Mouse (Mus musculus) Patski (cell line): ENCODE data around the gene Mmp20. TPM values are rescaled to one million over a fixed set of nuclear protein-coding genes. Genes with fewer than 3 reads are reported as not detected.

Experiments
- ATAC-seq: fragments of 100-300 bp; one replicate; pipeline ENCODE4 v1.8.0; 2021
- CTCF ChIA-PET: fragments of 350-600 bp; sonication (Branson Sonifier 250); formaldehyde crosslinking; loops from one replicate; lab custom pipeline; 2022; ENCODE audit warnings: inconsistent platforms; lab: Charles Lee
- POLR2A ChIA-PET: fragments of 350-600 bp; sonication (Branson Sonifier 250); formaldehyde crosslinking; loops from one replicate; lab custom pipeline; 2022; ENCODE audit warnings: antibody characterized with exemption, inconsistent platforms; lab: Charles Lee
- DNase-seq: peaks from one replicate; pipeline ENCODE4 v3.0.0-alpha.2; 2011; ENCODE audit warnings: low read depth, low spot score
- H3K27me3 ChIP-seq: fragments of 371-371 bp; one replicate; pipeline ENCODE4 v1.5.1; 2021
- CTCF ChIP-seq: fragments of 100-300 bp; IDR thresholded peaks from one replicate; pipeline ENCODE4 v1.5.1; 2021
- in situ Hi-C: fragments of 300-500 bp; cut with MboI; formaldehyde crosslinking; loops from 3 replicates; pipeline ENCODE4 v1.11.1; 2018; ENCODE audit warnings: low pct_unique_long_range_greater_than_20kb, mixed read lengths
- polyA plus RNA-seq: library from polyadenylated mRNA; unstranded; gene quantifications from one replicate; pipeline ENCODE4 v1.2.3, GENCODE M21; 2021

The Mmp20 gene
- polyA plus RNA-seq, result not detected

DNA sequence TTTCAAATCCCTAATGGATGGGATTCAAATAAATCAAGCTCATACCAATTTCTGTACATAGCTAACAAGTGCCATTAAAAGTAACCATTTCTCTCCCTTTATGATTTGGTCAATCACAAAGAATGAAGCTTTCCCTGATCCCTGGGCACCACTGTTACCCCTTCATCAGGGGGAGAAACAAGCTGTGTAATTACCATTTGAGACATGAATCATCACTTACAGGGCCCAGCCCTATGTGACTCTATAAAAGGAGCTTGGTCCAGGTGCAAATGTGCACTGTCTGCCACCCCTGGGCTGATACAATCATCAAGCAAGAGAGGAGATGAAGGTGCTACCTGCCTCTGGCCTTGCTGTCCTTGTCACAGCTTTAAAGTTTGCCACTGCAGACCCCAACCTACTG, at the start of gene Mmp20:
Mmp20 (plus strand) TSS at position 301 of the 400 bp plus-strand sequence.
- in situ Hi-C loops, result no loop called here
- no peak for ATAC-seq
- ChIA-PET CTCF (interaction anchor here (1.2 to 2.8 kb wide), 2 partner anchors 13 to 25 kb away, joined by 5 to 11 read pairs; no protein-coding TSS in a partner anchor), POLR2A (no interaction called here)
- no peaks in the 10 kb centered on the region for H3K27me3 ChIP-seq
- DNase-seq, result no peak
- no peak for TF ChIP-seq CTCF

DNA sequence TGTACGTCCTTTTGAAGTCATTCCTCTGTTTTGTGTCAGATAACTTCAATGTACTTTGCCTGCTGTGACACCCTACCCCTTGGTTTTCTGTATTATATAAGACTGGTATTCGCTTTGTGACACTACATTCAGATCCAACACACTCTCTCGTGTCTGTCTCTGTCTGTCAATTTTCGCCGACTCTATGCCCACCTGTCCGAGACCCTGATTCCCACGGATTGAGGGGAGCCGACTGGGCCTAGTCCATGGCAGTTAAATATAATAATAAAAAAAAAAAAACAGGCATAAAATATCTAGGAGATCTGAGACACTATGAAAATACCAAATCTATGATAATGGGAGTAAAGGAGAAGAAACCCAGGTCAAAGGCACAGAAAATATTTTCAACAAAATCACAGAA, 38.0 kb upstream of the Mmp20 start:
- no peak for TF ChIP-seq CTCF
- ATAC-seq (no peak), DNase-seq (no peak)
- ChIA-PET POLR2A (no interaction called here), CTCF (interaction anchor here (0.8 kb wide), 1 partner anchor 29 kb away, joined by 3 read pairs; no protein-coding TSS in a partner anchor)
- in situ Hi-C loops, result loop anchor here (10.0 kb wide), 1 partner anchor 375 kb away; no protein-coding TSS in a partner anchor
- peaks cover 3% of the 10 kb centered on the region for H3K27me3 ChIP-seq

DNA sequence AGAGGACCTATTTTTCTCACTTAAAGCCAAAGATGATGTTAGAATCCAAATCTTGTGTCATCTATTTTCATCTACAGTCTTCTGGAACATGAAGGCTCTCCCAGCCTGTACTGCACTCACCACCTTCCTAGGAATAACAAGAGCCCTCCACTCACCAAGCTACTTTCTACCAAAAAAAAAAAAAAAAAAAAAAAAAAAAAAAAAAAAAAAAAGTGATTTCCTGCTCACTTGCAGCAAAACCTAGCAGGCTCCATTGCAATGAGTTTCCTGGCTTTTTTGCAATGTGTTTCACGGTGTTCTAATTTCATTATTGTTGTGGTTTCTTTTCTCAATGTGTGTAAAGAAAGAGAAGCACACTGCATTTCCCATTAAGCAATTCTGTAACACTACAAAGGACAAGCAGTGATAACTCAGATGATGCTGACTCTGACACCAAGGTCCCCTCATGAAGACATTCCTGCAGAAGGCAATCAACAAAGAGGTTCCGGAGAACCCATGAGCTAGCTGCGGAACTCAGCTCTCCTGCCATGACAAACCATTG, 34.7 kb upstream of the Mmp20 start:
- CTCF ChIA-PET, result interaction anchor here (0.7 to 3.5 kb wide), 5 partner anchors 10 to 378 kb away, joined by 3 to 22 read pairs (median 13); no protein-coding TSS in a partner anchor
- no peak for TF ChIP-seq CTCF
- no peak for ATAC-seq
- POLR2A ChIA-PET, result interaction anchor here (0.6 kb wide), 1 partner anchor 39 kb away, joined by 3 read pairs; no protein-coding TSS in a partner anchor
- in situ Hi-C loops, result loop anchor here (10.0 kb wide), 1 partner anchor 379 kb away; no protein-coding TSS in a partner anchor
- H3K27me3 ChIP-seq, result peaks cover 3% of the 10 kb centered on the region
- DNase-seq, result no peak

DNA sequence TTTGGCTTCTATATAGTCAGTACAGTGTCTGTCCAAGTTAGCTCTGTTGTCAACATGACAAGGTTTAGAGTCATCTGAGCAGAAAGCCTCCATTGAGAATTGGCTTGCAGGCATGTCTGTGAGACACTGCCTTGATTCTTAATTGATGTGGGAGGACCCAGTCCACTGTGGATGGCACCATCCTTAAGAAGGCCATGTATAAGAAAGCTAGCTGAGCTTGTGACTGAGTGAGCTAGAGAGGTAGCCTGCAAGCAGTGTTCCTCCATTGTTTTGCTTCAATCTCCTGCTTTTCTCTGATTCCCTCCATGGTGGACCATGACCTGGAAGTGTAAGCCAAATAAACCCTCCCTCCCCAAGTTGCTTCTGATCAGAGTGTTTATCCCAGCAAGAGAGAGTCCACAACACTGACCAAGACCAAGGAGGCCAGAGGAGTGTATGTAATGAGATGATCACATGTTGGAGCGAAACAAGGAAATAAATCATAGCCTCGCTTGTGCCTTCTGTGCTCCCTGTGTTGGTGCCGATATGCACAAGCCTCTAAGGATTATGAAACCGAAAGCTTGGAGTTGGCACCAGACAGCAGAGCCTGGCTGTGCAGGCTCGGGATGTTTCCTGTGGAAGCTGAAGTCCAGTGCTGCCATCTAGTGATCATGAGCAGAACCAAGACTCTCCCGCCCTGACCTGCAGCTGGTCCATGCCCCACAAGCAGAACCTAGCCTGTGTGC, 33.1 kb upstream of the Mmp20 start:
- peaks cover 3% of the 10 kb centered on the region for H3K27me3 ChIP-seq
- DNase-seq (peak; percentile 44), ATAC-seq (peak; percentile 100)
- ChIA-PET POLR2A (interaction anchor here (0.7 kb wide), 1 partner anchor 377 kb away, joined by 3 read pairs; no protein-coding TSS in a partner anchor), CTCF (interaction anchor here (1.1 to 3.5 kb wide), 20 partner anchors 9 to 384 kb away, joined by 3 to 22 read pairs (median 6); partner anchors contain the start of genes Mmp27 and Mmp8)
- in situ Hi-C loops, result loop anchor here (10.0 kb wide), 1 partner anchor 380 kb away; no protein-coding TSS in a partner anchor
- TF ChIP-seq CTCF, result peak; percentile 92

DNA sequence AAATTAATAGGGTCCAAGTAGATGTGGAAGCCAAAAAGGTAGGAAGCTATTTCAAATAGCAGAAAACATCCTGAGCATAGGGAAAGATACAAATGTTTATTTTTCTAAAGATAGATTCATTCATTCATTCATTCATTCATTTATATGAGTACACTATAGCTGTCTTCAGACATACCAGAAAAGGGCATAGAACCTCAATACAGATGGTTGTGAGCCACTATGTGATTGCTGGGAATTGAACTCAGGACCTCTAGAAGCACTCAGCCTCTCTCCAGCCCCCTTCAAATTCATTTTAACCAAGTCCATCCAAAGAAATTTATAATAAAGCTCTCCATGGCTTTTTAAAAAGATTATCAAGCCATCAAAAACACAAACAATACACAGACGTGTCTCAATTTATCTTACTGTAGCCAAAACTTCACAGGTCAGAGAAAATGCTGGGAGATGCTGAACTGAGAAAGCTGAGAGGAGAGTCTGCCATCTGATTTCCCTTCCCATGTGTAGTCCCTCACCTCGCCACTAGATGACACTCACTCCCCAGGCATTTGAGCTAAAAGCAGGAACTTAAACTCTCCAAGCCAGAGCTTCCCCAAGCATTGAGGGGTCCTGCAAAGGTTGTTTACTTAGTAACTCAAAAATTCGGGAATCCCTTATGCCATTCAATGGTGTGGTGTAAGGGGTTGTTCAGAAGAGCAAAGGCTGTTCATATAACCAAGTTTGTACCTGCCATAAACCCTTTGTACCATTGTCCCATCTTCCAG, 24.9 kb upstream of the Mmp20 start:
- ChIA-PET POLR2A (interaction anchor here (0.7 kb wide), 1 partner anchor 124 kb away, joined by 10 read pairs; no protein-coding TSS in a partner anchor), CTCF (interaction anchor here (0.7 to 2.3 kb wide), 20 partner anchors 9 to 403 kb away, joined by 3 to 13 read pairs (median 4); partner anchors contain the start of gene Mmp20)
- DNase-seq, result no peak
- TF ChIP-seq CTCF, result peak; percentile 96
- ATAC-seq, result peak; percentile 60
- in situ Hi-C loops, result loop anchor here (10.0 to 25.0 kb wide), 4 partner anchors 112 to 609 kb away; no protein-coding TSS in a partner anchor
- no peaks in the 10 kb centered on the region for H3K27me3 ChIP-seq

DNA sequence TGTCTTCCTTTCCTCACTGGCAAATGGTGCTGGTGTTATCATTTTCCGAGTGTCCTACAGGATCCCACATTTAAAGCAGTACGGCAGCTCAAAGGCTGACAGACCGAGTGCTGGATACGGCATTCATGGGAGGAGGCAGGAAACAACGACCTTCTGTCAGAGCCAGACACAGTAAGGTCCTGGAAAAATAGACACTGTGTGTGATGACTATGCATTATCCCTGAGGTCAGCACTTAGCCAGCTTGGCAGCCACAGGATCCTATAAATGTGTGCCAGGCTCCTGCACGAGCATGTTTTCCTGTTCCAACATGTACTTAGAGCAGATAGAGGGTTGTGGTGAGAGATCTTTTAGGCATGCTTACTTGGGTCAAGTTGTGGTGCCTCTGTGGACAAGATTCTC, 24.0 kb upstream of the Mmp20 start:
- in situ Hi-C loops, result loop anchor here (10.0 to 25.0 kb wide), 4 partner anchors 111 to 608 kb away; no protein-coding TSS in a partner anchor
- ChIA-PET POLR2A (interaction anchor here (0.7 kb wide), 1 partner anchor 123 kb away, joined by 10 read pairs; no protein-coding TSS in a partner anchor), CTCF (interaction anchor here (0.6 to 2.3 kb wide), 18 partner anchors 9 to 396 kb away, joined by 3 to 13 read pairs (median 4); no protein-coding TSS in a partner anchor)

DNA sequence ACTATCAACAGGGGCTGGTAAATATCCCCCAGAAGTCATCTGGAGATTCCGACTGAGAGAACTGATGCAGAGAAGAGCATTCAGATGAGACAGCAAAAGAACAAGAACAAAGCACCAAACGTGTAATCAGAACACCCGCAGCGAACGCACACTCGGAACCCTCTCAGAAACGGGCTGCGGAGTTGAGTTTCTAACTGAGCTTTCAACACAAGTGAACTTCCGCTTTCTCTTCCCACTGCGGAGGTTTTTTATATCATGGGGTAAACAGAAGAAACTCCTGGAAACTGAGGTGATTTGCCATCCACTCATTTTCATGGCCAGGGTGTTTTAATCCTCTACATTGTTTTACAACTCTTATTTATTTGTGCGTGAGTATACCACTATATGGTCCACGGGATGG, 22.4 kb upstream of the Mmp20 start:
- TF ChIP-seq CTCF, result no peak
- in situ Hi-C loops, result loop anchor here (10.0 to 25.0 kb wide), 4 partner anchors 109 to 607 kb away; no protein-coding TSS in a partner anchor
- POLR2A ChIA-PET, result interaction anchor here (0.6 kb wide), 1 partner anchor 250 kb away, joined by 4 read pairs; no protein-coding TSS in a partner anchor

More for the DNA sequence above, 24.0 kb upstream of the Mmp20 start:
- H3K27me3 ChIP-seq, result no peaks in the 10 kb centered on the region
- no peak for TF ChIP-seq CTCF
- ATAC-seq, result no peak
- DNase-seq, result no peak

DNA sequence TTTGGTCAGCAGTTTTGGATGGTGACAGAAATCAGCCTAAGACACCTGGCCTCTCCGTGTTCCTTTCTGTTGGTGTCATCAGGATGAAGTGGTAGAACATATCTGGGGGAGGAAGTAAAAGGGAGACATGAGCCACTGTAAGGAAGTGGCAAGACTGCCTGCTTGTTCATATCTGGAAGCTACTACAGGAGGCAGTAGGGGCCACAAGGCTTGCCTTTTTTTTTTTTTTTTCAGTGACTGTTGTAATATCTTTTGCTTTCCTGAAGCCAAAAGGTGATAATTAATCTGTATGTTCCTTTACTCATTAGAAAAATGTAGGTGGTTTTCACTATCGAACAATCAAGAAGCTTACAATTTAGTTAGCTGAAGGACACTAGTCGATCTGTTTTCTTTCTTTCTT, 5.4 kb upstream of the Mmp20 start:
- ChIA-PET POLR2A (no interaction called here), CTCF (interaction anchor here (1.0 kb wide), 1 partner anchor 10 kb away, joined by 3 read pairs; no protein-coding TSS in a partner anchor)
- in situ Hi-C loops, result loop anchor here (25.0 kb wide), 1 partner anchor 590 kb away; no protein-coding TSS in a partner anchor
- no peaks in the 10 kb centered on the region for H3K27me3 ChIP-seq
- TF ChIP-seq CTCF, result no peak
- no peak for ATAC-seq
- DNase-seq, result no peak

More for the DNA sequence above, 22.4 kb upstream of the Mmp20 start:
- CTCF ChIA-PET, result no interaction called here
- no peaks in the 10 kb centered on the region for H3K27me3 ChIP-seq
- ATAC-seq (no peak), DNase-seq (no peak)

DNA sequence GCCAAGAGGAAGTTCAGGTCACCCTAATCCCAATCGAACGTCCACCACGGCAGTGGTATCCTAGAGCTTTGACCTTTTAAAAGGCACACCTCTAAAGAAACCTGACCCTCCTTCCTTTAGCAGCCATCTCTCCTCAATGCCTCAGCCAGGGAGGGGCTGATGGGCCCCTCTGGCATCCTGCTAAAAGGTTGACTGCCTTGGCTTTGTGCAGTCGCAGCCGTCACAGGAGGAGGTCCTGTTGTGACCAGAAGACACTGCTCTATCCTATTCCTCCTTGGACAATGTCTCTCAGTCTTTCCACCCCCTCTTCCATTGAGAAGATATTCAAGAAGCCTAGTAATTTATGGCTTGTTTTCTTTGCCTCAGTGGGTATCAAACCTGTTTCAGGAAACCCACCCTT, 5.9 kb downstream of the Mmp20 start:
- ChIA-PET POLR2A (no interaction called here), CTCF (interaction anchor here (0.9 kb wide), 1 partner anchor 14 kb away, joined by 3 read pairs; no protein-coding TSS in a partner anchor)
- TF ChIP-seq CTCF, result no peak
- H3K27me3 ChIP-seq, result no peaks in the 10 kb centered on the region
- DNase-seq (no peak), ATAC-seq (no peak)
- in situ Hi-C loops, result no loop called here
